15 mouse cellular contexts compared by ENCODE assay signal in genomic region chr5:136410681-136411181, GRCm38 (mm10).
DNase-seq lines count a peak whose midpoint lies in the region; ATAC-seq and TF ChIP-seq lines count a peak whose summit lies in the region.
"Had no signal": no experiment of that assay in that cellular context is flagged by ENCODE, and none has a peak within 500 bp of the region (broad histone marks: within the 10 kb centered on the region; RNA-seq: fewer than 3 reads in every experiment).

No protein-coding gene starts in this region.

- H3K27ac ChIP-seq in liver, embryonic 11.5 days (ENCODE audit: low read depth, low read length), result no peak overlapping the region
- H3K27ac ChIP-seq in liver, embryonic 14.5 days, result no peak overlapping the region
- no peak overlapping the region for H3K27ac ChIP-seq in intestine, embryonic 16.5 days (ENCODE audit: low read length)
- H3K27ac ChIP-seq: forebrain, embryonic 12.5 days; hindbrain, embryonic 14.5 days; kidney, postnatal 0 days; limb, embryonic 15.5 days; neural tube, embryonic 12.5 days had no signal

- H3K27me3 ChIP-seq in liver, embryonic 11.5 days (replicated peaks; ENCODE audit: control insufficient read depth, insufficient read depth, low read length), result no peaks in the 10 kb centered on the region
- no peaks in the 10 kb centered on the region for H3K27me3 ChIP-seq in liver, embryonic 14.5 days (ENCODE audit: control insufficient read depth, insufficient read depth, low read length)
- H3K27me3 ChIP-seq in intestine, embryonic 16.5 days (replicated peaks; ENCODE audit: control insufficient read depth, insufficient read depth, low read length), result no peaks in the 10 kb centered on the region
- H3K27me3 ChIP-seq: forebrain, embryonic 12.5 days; neural tube, embryonic 12.5 days had no signal

- WGBS in liver, embryonic 11.5 days, result 28% methylated on average over 7 of the region's 7 CpGs
- 8% methylated on average over 7 of the region's 7 CpGs for WGBS in liver, embryonic 14.5 days (ENCODE audit: insufficient replicate concordance)
- 61% methylated on average over 7 of the region's 7 CpGs for WGBS in intestine, embryonic 16.5 days

- H3K36me3 ChIP-seq in liver, embryonic 11.5 days (ENCODE audit: control insufficient read depth, insufficient read depth, low read length), result peaks cover 9% of the 10 kb centered on the region
- no peaks in the 10 kb centered on the region for H3K36me3 ChIP-seq in liver, embryonic 14.5 days (replicated peaks; ENCODE audit: control insufficient read depth, insufficient read depth, low read depth)
- H3K36me3 ChIP-seq in intestine, embryonic 16.5 days (ENCODE audit: control insufficient read depth, insufficient read depth, low read length), result peaks cover 5% of the 10 kb centered on the region; the same call in 1 of the 2 replicates

- TF ChIP-seq CTCF in liver, embryonic 14.5 days (IDR thresholded peaks at IDR 0.05; ENCODE audit: low read depth), result no peak

- TF ChIP-seq EP300 in liver, embryonic 14.5 days (IDR thresholded peaks at IDR 0.05; ENCODE audit: low read depth), result peak; percentile 59

- intact Hi-C loops in gastrocnemius, postnatal 14 days (cut with DNase I; ENCODE audit: low total_unique reads), result no loop called here

- H3K9me3 ChIP-seq in liver, embryonic 11.5 days (ENCODE audit: control insufficient read depth, low read length), result peaks cover 4% of the 10 kb centered on the region; the same call in 1 of the 2 replicates
- no peaks in the 10 kb centered on the region for H3K9me3 ChIP-seq in liver, embryonic 14.5 days (ENCODE audit: control insufficient read depth, low read length)
- no peaks in the 10 kb centered on the region for H3K9me3 ChIP-seq in intestine, embryonic 16.5 days (ENCODE audit: control insufficient read depth, low read length)
- H3K9me3 ChIP-seq: forebrain, embryonic 12.5 days; limb, embryonic 15.5 days; neural tube, embryonic 12.5 days had no signal

- H3K9ac ChIP-seq in liver, embryonic 11.5 days (ENCODE audit: low read depth, low read length), result no peak overlapping the region
- no peak overlapping the region for H3K9ac ChIP-seq in liver, embryonic 14.5 days (replicated peaks)
- no peak overlapping the region for H3K9ac ChIP-seq in intestine, embryonic 16.5 days (ENCODE audit: low read depth, low read length)
- H3K9ac ChIP-seq: forebrain, embryonic 12.5 days; hindbrain, embryonic 14.5 days; limb, embryonic 15.5 days; neural tube, embryonic 12.5 days had no signal

- no peak overlapping the region for H3K4me2 ChIP-seq in liver, embryonic 11.5 days
- H3K4me2 ChIP-seq in liver, embryonic 14.5 days (ENCODE audit: low read depth), result no peak overlapping the region
- no peak overlapping the region for H3K4me2 ChIP-seq in intestine, embryonic 16.5 days (ENCODE audit: low read depth, low read length)
- H3K4me2 ChIP-seq: forebrain, embryonic 12.5 days; hindbrain, embryonic 14.5 days; limb, embryonic 15.5 days; neural tube, embryonic 12.5 days had no signal

- ATAC-seq in CD4-positive, CD25-positive, alpha-beta regulatory T cell, adult 4 months, result no peak
- no peak for ATAC-seq in liver, embryonic 11.5 days (replicated peaks; ENCODE audit: low FRiP score)
- peak; percentile 43; the same call in 1 of the 2 replicates for ATAC-seq in liver, embryonic 14.5 days (ENCODE audit: insufficient read depth)
- ATAC-seq in intestine, embryonic 16.5 days, result no peak

- peak; percentile 10 for DNase-seq in CD4-positive, CD25-positive, alpha-beta regulatory T cell, adult 2 months (ENCODE audit: low read depth, low spot score)
- peak; percentile 35 for DNase-seq in liver
- DNase-seq in liver, embryonic 11.5 days (ENCODE audit: low spot score), result no peak
- no peak for DNase-seq in liver, embryonic 14.5 days (ENCODE audit: low read depth in 3 of 3, low spot score in 3 of 3)
- peak; percentile 58 for DNase-seq in thymus, postnatal 4 days
- DNase-seq in gastrocnemius, postnatal 14 days, result no peak
- DNase-seq: adrenal gland, adult 8-10 months; layer of hippocampus, postnatal 36 days had no signal

- peaks cover 20% of the 10 kb centered on the region for H3K4me1 ChIP-seq in liver, embryonic 11.5 days (replicated peaks; ENCODE audit: control insufficient read depth, insufficient read depth, low read length)
- peaks cover 0 to 18% of the 10 kb centered on the region in 2 experiments; a peak in 2 of 4 replicates for H3K4me1 ChIP-seq in liver, embryonic 14.5 days (replicated peaks; ENCODE audit: control insufficient read depth in 2 of 2, insufficient read depth in 2 of 2, low read length in 1 of 2)
- peaks cover 6% of the 10 kb centered on the region for H3K4me1 ChIP-seq in intestine, embryonic 16.5 days (ENCODE audit: control insufficient read depth, insufficient read depth, low read length)
- H3K4me1 ChIP-seq: forebrain, embryonic 12.5 days; neural tube, embryonic 12.5 days had no signal

- H3K4me3 ChIP-seq in liver, embryonic 11.5 days (ENCODE audit: low read depth, low read length), result no peak overlapping the region
- H3K4me3 ChIP-seq in liver, embryonic 14.5 days (ENCODE audit: insufficient read depth in 1 of 2, low read depth in 2 of 2, low read length in 2 of 2), result no peak overlapping the region
- no peak overlapping the region for H3K4me3 ChIP-seq in intestine, embryonic 16.5 days (ENCODE audit: low read length)
- H3K4me3 ChIP-seq: forebrain, embryonic 12.5 days; limb, embryonic 15.5 days; neural tube, embryonic 12.5 days had no signal

Comparison
In these comparisons a context has a peak if more than half of its experiments do, and no peak if none do; other contexts are left out.
1. DNase-seq: peak in CD4-positive, CD25-positive, alpha-beta regulatory T cell, adult 2 months (single experiment), liver (single experiment) and thymus, postnatal 4 days (single experiment); none in liver, embryonic 11.5 days (single experiment), liver, embryonic 14.5 days (0 of 3) and gastrocnemius, postnatal 14 days (single experiment).